Mouse (Mus musculus) liver, embryonic 12.5 days (tissue): Measurements from ENCODE around the gene Tjp3. TPM values are rescaled to one million over a fixed set of nuclear protein-coding genes. Genes with fewer than 3 reads are reported as not detected.

Source experiments
- ATAC-seq: fragments of 200-750 bp; cut with Nextera tagmentation; 2 replicates; pipeline ENCODE4 v1.8.0; 2017; ENCODE audit warnings: moderate number of reproducible peaks, mild to moderate bottlenecking, moderate library complexity
- H3K27ac ChIP-seq: fragments of 300-500 bp; sonication (generic); 2 replicates; pipeline ENCODE4 v1.5.1; 2016; ENCODE audit warnings: mild to moderate bottlenecking
- H3K27me3 ChIP-seq: fragments of 300-500 bp; sonication (generic); replicated peaks from 2 replicates; pipeline ENCODE4 v1.6.1; 2016; ENCODE audit warnings: mild to moderate bottlenecking, moderate library complexity
- H3K36me3 ChIP-seq: fragments of 300-500 bp; sonication (generic); 2 replicates; pipeline ENCODE4 v1.6.1; 2016; ENCODE audit warnings: mild to moderate bottlenecking, moderate library complexity
- H3K4me1 ChIP-seq: fragments of 300-500 bp; sonication (generic); 2 replicates; pipeline ENCODE4 v1.6.1; 2016
- H3K4me2 ChIP-seq: fragments of 300-500 bp; sonication (generic); 2 replicates; pipeline ENCODE4 v1.6.1; 2016; ENCODE audit warnings: mild to moderate bottlenecking, moderate library complexity
- H3K4me3 ChIP-seq: fragments of 300-500 bp; sonication (generic); 2 replicates; pipeline ENCODE4 v1.5.1; 2016; ENCODE audit warnings: mild to moderate bottlenecking, moderate library complexity
- H3K9ac ChIP-seq: fragments of 300-500 bp; sonication (generic); 2 replicates; pipeline ENCODE4 v1.6.1; 2016; ENCODE audit warnings: mild to moderate bottlenecking, moderate library complexity
- H3K9me3 ChIP-seq: fragments of 300-500 bp; sonication (generic); replicated peaks from 2 replicates; pipeline ENCODE4 v1.6.1; 2016; ENCODE audit warnings: mild to moderate bottlenecking, moderate library complexity
- WGBS: fragments of 180-500 bp; shearing (Covaris S2); methylation state at CpG from one replicate; pipeline ENCODE4 v1.1.7; 2016; ENCODE audit not compliant: insufficient replicate concordance; 5-methylcytosine and 5-hydroxymethylcytosine counted together
- polyA plus RNA-seq: library from polyadenylated mRNA; unstranded; fragments of >200 nt; fragmentation: Nextera tagmentation; extraction: Ambion mirVana; gene quantifications from 2 replicates; pipeline ENCODE4 v1.2.1, GENCODE M21; 2016

Tjp3 gene
- polyA plus RNA-seq, 1 experiment from 2014 or later, result 1.1 TPM

- peaks cover 67% of the 10 kb centered on the region for H3K4me1 ChIP-seq
- peaks cover 44% of the 10 kb centered on the region for H3K36me3 ChIP-seq
- H3K27ac ChIP-seq, result peak overlapping the region; percentile 77
- peak overlapping the region; percentile 37 for H3K4me3 ChIP-seq
- ATAC-seq, result no peak
- no peak overlapping the region for H3K9ac ChIP-seq
- WGBS, result 40% methylated on average over 7 of the region's 7 CpGs
- H3K4me2 ChIP-seq, result peak overlapping the region; percentile 68
- no peaks in the 10 kb centered on the region for H3K27me3 ChIP-seq
- H3K9me3 ChIP-seq, result no peaks in the 10 kb centered on the region
Measured at GRCm38 (mm10) chr10:81303761-81304160, 12.4 kb upstream of the Tjp3 start.

GRCm38 (mm10) chr10:81303258-81303657 lies 11.9 kb upstream of the Tjp3 start:
- Histone ChIP-seq H3K4me3 (peak overlapping the region; percentile 37), H3K4me1 (peaks cover 72% of the 10 kb centered on the region), H3K9ac (peak overlapping the region; percentile 53), H3K36me3 (peaks cover 41% of the 10 kb centered on the region), H3K27me3 (no peaks in the 10 kb centered on the region), H3K9me3 (no peaks in the 10 kb centered on the region), H3K27ac (peak overlapping the region; percentile 77), H3K4me2 (peak overlapping the region; percentile 68)
- 40% methylated on average over 10 of the region's 10 CpGs for WGBS
- ATAC-seq, result peak; percentile 6; the same call in 1 of the 2 replicates

- Histone ChIP-seq H3K27ac (peak overlapping the region; percentile 77), H3K4me2 (peak overlapping the region; percentile 68), H3K4me3 (peak overlapping the region; percentile 37), H3K4me1 (peaks cover 77% of the 10 kb centered on the region), H3K9ac (peak overlapping the region; percentile 53), H3K27me3 (no peaks in the 10 kb centered on the region), H3K36me3 (peaks cover 39% of the 10 kb centered on the region), H3K9me3 (no peaks in the 10 kb centered on the region)
- 12% methylated on average over 14 of the region's 14 CpGs for WGBS
- peak; percentile 58 for ATAC-seq
Measured at GRCm38 (mm10) chr10:81302781-81303218, 11.4 kb upstream of the Tjp3 start.

- H3K4me3 ChIP-seq, result peak overlapping the region; percentile 37
- H3K9ac ChIP-seq, result peak overlapping the region; percentile 53
- peak overlapping the region; percentile 68 for H3K4me2 ChIP-seq
- 60% methylated on average over 4 of the region's 4 CpGs for WGBS
- no peaks in the 10 kb centered on the region for H3K9me3 ChIP-seq
- no peak for ATAC-seq
- no peaks in the 10 kb centered on the region for H3K27me3 ChIP-seq
- H3K27ac ChIP-seq, result peak overlapping the region; percentile 77
- peaks cover 34% of the 10 kb centered on the region for H3K36me3 ChIP-seq
- H3K4me1 ChIP-seq, result peaks cover 82% of the 10 kb centered on the region
Measured at GRCm38 (mm10) chr10:81302288-81302687, 10.9 kb upstream of the Tjp3 start.

GRCm38 (mm10) chr10:81301321-81301720 lies 9.9 kb upstream of the Tjp3 start:
- H3K9me3 ChIP-seq, result no peaks in the 10 kb centered on the region
- H3K4me3 ChIP-seq, result no peak overlapping the region
- H3K4me2 ChIP-seq, result no peak overlapping the region
- ATAC-seq, result no peak
- H3K9ac ChIP-seq, result no peak overlapping the region
- H3K27ac ChIP-seq, result peak overlapping the region; percentile 83
- peaks cover 28% of the 10 kb centered on the region for H3K36me3 ChIP-seq
- 67% methylated on average over 9 of the region's 9 CpGs for WGBS
- H3K27me3 ChIP-seq, result no peaks in the 10 kb centered on the region
- H3K4me1 ChIP-seq, result peaks cover 91% of the 10 kb centered on the region

- peak overlapping the region; percentile 19 for H3K4me2 ChIP-seq
Measured at GRCm38 (mm10) chr10:81300352-81300907, 9.0 kb upstream of the Tjp3 start.

GRCm38 (mm10) chr10:81299585-81300351 lies 8.4 kb upstream of the Tjp3 start:
- Histone ChIP-seq H3K9ac (peak overlapping the region; percentile 28; the same call in 1 of the 2 replicates), H3K27ac (peak overlapping the region; percentile 83), H3K9me3 (no peaks in the 10 kb centered on the region), H3K36me3 (peaks cover 31% of the 10 kb centered on the region; the same call in 1 of the 2 replicates), H3K4me3 (no peak overlapping the region), H3K27me3 (no peaks in the 10 kb centered on the region), H3K4me2 (peak overlapping the region; percentile 19; the same call in 1 of the 2 replicates), H3K4me1 (peaks cover 100% of the 10 kb centered on the region)
- ATAC-seq, result no peak
- 72% methylated on average over 14 of the region's 14 CpGs for WGBS

More at GRCm38 (mm10) chr10:81300352-81300907, 9.0 kb upstream of the Tjp3 start:
- H3K9me3 ChIP-seq, result no peaks in the 10 kb centered on the region
- no peak overlapping the region for H3K4me3 ChIP-seq
- H3K27me3 ChIP-seq, result no peaks in the 10 kb centered on the region
- no peak overlapping the region for H3K9ac ChIP-seq
- H3K4me1 ChIP-seq, result peaks cover 100% of the 10 kb centered on the region
- WGBS, result 76% methylated on average over 9 of the region's 9 CpGs
- peaks cover 28% of the 10 kb centered on the region for H3K36me3 ChIP-seq
- peak overlapping the region; percentile 83 for H3K27ac ChIP-seq
- peak; percentile 11; the same call in 1 of the 2 replicates for ATAC-seq

- WGBS, result 69% methylated on average over 17 of the region's 17 CpGs
- no peak for ATAC-seq
Measured at GRCm38 (mm10) chr10:81298369-81299100, 7.2 kb upstream of the Tjp3 start.

GRCm38 (mm10) chr10:81297845-81298244 lies 6.5 kb upstream of the Tjp3 start:
- Histone ChIP-seq H3K27me3 (no peaks in the 10 kb centered on the region), H3K27ac (peak overlapping the region; percentile 83), H3K9ac (peak overlapping the region; percentile 4; the same call in 1 of the 2 replicates), H3K36me3 (peaks cover 35% of the 10 kb centered on the region; the same call in 1 of the 2 replicates), H3K4me1 (peaks cover 98% of the 10 kb centered on the region), H3K4me2 (peak overlapping the region; percentile 37; the same call in 1 of the 2 replicates), H3K9me3 (no peaks in the 10 kb centered on the region), H3K4me3 (no peak overlapping the region)
- ATAC-seq, result no peak
- WGBS, result 35% methylated on average over 10 of the region's 10 CpGs

More at GRCm38 (mm10) chr10:81298369-81299100, 7.2 kb upstream of the Tjp3 start:
- no peaks in the 10 kb centered on the region for H3K27me3 ChIP-seq
- 0 out of 2 replicates have a peak overlapping the region, but pooled peaks have one; percentile 37 for H3K4me2 ChIP-seq
- H3K9ac ChIP-seq, result peak overlapping the region; percentile 28; the same call in 1 of the 2 replicates
- H3K4me1 ChIP-seq, result peaks cover 100% of the 10 kb centered on the region
- no peaks in the 10 kb centered on the region for H3K9me3 ChIP-seq
- H3K4me3 ChIP-seq, result no peak overlapping the region
- H3K27ac ChIP-seq, result peak overlapping the region; percentile 83
- peaks cover 35% of the 10 kb centered on the region; the same call in 1 of the 2 replicates for H3K36me3 ChIP-seq

GRCm38 (mm10) chr10:81297246-81297645 lies 5.9 kb upstream of the Tjp3 start:
- 70% methylated on average over 6 of the region's 6 CpGs for WGBS
- no peak overlapping the region for H3K4me3 ChIP-seq
- no peaks in the 10 kb centered on the region for H3K27me3 ChIP-seq
- peaks cover 94% of the 10 kb centered on the region for H3K4me1 ChIP-seq
- peak overlapping the region; percentile 37; the same call in 1 of the 2 replicates for H3K4me2 ChIP-seq
- H3K9ac ChIP-seq, result no peak overlapping the region; the same call in 1 of the 2 replicates
- no peak for ATAC-seq
- H3K36me3 ChIP-seq, result peaks cover 35% of the 10 kb centered on the region; the same call in 1 of the 2 replicates
- H3K27ac ChIP-seq, result peak overlapping the region; percentile 83
- no peaks in the 10 kb centered on the region for H3K9me3 ChIP-seq

- H3K27ac ChIP-seq, result peak overlapping the region; percentile 90; the same call in 1 of the 2 replicates
- peaks cover 12% of the 10 kb centered on the region for H3K27me3 ChIP-seq
- H3K4me2 ChIP-seq, result peak overlapping the region; percentile 97
- peaks cover 28% of the 10 kb centered on the region; the same call in 1 of the 2 replicates for H3K36me3 ChIP-seq
- 76% methylated on average over 6 of the region's 6 CpGs for WGBS
- H3K9ac ChIP-seq, result no peak overlapping the region
- H3K4me1 ChIP-seq, result peaks cover 90% of the 10 kb centered on the region
- ATAC-seq, result no peak
- no peaks in the 10 kb centered on the region for H3K9me3 ChIP-seq
- 0 out of 2 replicates have a peak overlapping the region, but pooled peaks have one; percentile 81 for H3K4me3 ChIP-seq
Measured at GRCm38 (mm10) chr10:81295185-81295584, 3.8 kb upstream of the Tjp3 start.
